Mouse (Mus musculus) left cerebral cortex, adult 9 months (tissue): ENCODE measurements around the gene Pigs.

Source experiments
- DNase-seq, 2 experiments: peaks; one replicate each; pipeline ENCODE4 v3.0.0; 2022; ENCODE audit warnings: low spot score in 2 of 2

Pigs gene

DNA sequence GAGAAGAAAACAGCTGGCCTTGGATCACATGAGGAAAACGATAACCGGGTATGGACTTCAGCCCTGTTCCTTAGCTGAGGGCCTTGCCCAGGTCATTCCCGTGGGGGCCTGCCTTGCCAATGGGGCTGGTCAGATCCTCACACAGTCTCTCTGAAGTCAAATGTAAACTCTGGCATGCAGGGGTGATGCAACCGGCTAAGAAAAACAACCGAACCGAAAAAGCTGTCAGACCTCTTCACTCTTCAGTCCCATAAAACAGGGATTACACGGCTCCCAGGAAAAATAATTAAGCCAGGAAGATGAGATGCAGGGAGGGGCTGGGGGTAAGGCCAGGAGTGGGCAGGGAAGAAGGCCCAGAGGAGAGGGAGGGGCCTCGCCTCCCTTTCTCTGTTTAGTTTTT, 35.9 kb downstream of the Pigs start:
- no peak for DNase-seq

GRCm38 (mm10) chr11:78367456-78368225, 39.4 kb downstream of the Pigs start:
- no peak for DNase-seq

- no peak for DNase-seq
These were observed 42.2 kb downstream of the Pigs start for GRCm38 (mm10) chr11:78370389-78370788.

DNA sequence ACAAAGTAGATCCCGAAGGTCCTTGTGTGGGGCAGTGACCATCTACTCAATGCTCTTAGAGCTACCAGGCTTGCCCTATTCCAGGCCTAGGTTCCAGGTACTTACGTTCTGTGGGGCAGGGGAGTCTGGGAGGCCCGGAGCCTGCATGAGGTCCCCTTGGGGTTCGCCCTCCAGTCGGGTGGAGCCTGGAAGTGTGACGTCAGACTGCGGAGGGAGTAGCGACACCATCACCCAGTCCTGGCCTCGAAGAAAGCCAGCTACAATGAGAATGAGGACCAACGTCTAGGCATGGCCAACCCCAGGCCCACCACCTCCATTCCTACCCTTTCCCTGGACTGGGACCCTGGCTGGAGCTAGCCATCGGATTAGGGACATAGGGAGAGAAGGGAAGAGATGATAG, 43.5 kb downstream of the Pigs start:
- no peak for DNase-seq

- DNase-seq: no peak
These were observed 44.0 kb downstream of the Pigs start for GRCm38 (mm10) chr11:78372166-78372565.

DNA sequence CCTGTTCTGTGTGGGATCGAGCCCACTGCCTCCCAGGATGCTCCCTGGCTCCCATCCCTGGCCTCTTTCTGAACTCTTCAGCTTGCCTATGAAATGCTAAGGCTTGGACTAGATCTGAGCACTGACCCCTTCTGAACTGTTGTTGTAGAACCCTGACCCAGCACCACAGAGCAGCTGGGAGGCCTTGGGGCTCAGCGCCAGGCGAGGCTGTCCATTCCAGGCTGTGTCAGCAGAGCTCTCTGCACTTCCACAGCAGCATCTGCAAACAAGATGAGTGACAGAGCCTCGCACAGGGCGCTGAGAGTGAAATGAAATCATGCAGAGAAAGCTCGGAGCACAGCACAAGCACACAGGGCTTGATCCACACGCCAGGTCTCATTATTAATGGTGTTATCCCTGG, 44.4 kb downstream of the Pigs start:
- DNase-seq: no peak

DNA sequence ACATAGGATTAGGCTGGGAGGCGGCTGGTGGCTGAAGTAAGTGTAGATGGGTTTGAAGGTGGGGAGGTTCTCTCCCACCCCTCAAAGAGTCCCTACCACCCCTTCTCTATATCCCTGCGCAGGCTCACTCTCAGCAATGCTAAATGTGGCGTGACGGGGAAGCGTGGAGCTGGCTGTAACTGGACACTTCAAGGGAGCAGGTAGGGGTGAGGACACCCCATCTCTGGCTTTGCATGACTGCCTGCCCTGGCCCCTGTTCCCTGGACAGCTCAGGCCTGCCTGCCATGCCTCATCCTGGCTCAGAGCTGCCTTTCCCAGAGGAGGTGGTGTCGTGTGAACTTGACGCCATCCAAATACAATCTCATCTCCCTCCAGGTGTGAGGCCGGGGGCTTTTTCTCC, 45.9 kb downstream of the Pigs start:
- no peak for DNase-seq

DNA sequence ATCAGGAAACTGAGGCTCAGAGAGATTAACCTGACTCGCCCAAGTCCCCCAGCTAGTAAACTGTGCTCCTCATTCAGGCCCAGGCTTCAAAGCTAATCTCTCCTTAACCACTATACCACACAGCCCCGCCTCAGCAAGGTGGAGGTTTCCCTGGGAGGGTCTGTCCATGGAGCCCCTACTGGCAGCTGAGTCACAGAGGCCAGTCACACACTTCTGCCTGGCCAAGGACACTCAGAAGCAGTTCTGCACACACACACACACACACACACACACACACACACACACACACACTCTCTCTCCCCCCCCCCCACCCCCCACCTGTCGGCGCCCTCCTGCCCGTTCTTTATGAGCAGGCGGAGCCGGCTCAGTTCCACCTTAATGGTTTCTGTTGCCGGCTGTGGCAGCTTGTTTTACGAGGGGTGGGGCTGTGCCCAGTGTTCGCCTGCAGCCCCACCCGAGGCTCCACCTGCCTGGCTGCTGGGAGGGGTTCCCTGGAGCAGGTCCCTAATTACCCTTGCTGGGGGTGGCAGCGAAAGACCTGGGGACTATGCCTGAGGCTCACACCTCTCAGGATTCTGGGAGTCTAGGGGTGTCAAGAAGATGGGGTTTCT, 49.4 kb downstream of the Pigs start:
- DNase-seq: no peak

DNA sequence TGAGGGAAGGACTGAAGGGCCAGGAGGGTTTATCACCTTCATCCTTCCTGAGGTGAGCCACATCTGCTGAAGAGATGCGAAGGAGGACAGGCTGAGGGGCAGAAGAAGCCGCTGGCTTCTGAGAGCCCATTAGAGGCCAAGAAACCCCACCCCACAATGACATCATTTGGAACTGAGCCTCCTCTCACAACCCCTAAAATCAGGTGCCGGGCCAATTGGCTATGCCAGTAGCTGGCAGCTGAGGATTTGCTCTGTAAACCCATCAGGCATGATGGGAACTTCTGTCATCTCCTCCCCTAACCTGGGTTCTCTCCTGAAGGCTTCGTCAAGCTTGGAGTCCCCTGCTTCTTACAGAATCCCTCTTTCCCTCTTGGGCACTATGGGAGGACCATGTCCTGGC, 52.1 kb downstream of the Pigs start:
- DNase-seq: no peak

DNA sequence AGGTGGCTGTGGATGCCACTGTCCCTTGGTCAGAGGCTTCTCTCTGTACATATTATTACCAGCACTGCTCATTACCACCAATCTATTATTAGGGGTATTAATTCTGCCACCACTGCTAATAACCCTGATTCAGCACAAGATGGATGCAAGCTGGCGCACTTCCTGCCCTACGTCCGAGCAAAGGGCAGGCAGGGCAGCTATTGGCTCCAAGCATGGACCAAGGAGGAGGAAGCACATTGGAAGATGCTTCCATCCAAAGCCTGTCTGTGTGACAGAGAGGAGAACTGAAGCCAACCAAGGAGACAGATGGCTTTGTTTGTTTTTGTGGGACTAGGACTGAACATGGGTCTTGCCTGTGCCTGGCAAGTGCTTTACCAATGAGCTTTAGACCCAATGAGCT, 52.8 kb downstream of the Pigs start:
- no peak for DNase-seq

GRCm38 (mm10) chr11:78382286-78382685, 54.1 kb downstream of the Pigs start:
- DNase-seq: no peak

DNA sequence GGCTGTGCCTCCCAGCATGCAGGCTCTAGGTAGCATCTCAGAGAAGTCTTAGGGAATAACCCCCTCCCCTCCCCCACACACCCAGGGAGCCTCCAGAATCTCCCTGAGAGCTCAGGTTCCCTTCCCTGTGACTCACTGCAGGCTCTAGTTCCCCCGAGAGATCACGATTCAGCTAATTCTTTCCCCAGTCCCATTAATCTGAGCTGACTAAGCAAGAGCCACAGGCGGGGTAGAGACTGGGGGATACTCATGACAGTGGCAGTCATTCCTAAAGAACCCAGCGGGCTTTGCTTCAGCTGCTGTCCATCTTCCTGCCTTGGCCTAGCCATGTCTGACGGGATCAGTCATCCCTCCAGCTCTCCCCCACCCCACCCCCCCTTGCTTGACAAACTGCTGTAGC, 54.5 kb downstream of the Pigs start:
- no peak for DNase-seq

DNA sequence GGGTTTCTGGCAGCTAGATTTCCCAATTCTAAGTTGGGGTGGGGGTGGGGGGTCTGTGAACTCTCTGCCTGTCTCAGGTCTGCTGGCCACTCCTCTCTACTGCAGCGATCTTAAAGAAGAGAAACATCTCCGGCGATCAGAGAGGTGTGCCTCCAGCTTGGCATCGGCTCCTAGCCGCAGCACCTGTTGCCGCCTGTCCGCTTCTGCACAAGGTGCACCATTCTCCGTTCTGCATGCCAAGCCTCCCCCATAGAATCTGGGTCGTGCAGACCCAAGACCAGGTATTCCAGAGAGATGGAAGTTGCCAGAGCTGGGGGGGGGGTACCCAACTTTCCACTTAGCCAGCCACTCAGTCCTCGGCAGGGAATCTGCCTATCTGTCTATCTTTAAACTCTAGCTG, 57.6 kb downstream of the Pigs start:
- DNase-seq: no peak

GRCm38 (mm10) chr11:78386508-78387043, 58.4 kb downstream of the Pigs start, which contains the start of gene Foxn1:
TSS of gene Foxn1 (minus strand) at chr11:78386558.
- DNase-seq: no peak
